Mouse (Mus musculus) olfactory bulb, adult 2 months (tissue): ENCODE results near the gene Thap2. TPM values are rescaled to one million over a fixed set of nuclear protein-coding genes. Genes with fewer than 3 reads are reported as not detected.
A peak's percentile ranks its signal among the peaks of the same experiment; 100 is the strongest.

Experiments used
- H3K27ac ChIP-seq: fragments of 200-500 bp; 2 replicates; pipeline ENCODE4 v1.5.1; 2012; ENCODE audit warnings: low read depth, low read length; ENCODE audit not compliant: insufficient read depth
- H3K4me1 ChIP-seq: fragments of 200-500 bp; 2 replicates; pipeline ENCODE4 v1.6.1; 2012; ENCODE audit warnings: low read length; ENCODE audit not compliant: control insufficient read depth, insufficient read depth
- H3K4me3 ChIP-seq: fragments of 200-500 bp; 2 replicates; pipeline ENCODE4 v1.5.1; 2012; ENCODE audit warnings: mild to moderate bottlenecking, low read depth, low read length, moderate library complexity; ENCODE audit not compliant: insufficient read depth
- CTCF ChIP-seq: fragments of 200-500 bp; IDR thresholded peaks from 2 replicates; pipeline ENCODE4 v1.5.1; 2012; ENCODE audit warnings: low read depth, mild to moderate bottlenecking, low read length, moderate library complexity; ENCODE audit not compliant: insufficient read depth
- POLR2A ChIP-seq: fragments of 200-500 bp; IDR thresholded peaks from 2 replicates; pipeline ENCODE4 v1.6.1; 2012; ENCODE audit warnings: mild to moderate bottlenecking, low read depth, low read length, moderate library complexity; ENCODE audit not compliant: insufficient read depth
- WGBS: fragments of 180-500 bp; shearing (Covaris S2); methylation state at CpG from one replicate; pipeline ENCODE4 v1.1.7; 2018; 5-methylcytosine and 5-hydroxymethylcytosine counted together
- polyA plus RNA-seq: library from polyadenylated mRNA; stranded (reverse); fragments of >200 nt; gene quantifications from 2 replicates; pipeline ENCODE4 v1.2.4, GENCODE M21; 2012; ENCODE audit warnings: low replicate concordance; ENCODE audit not compliant: missing spikeins, insufficient read depth, insufficient read length

Thap2 gene
- not detected in 2 replicates for polyA plus RNA-seq

- under 1% methylated on average over 65 of the region's 65 CpGs for WGBS
- H3K27ac ChIP-seq, result peak within 1 kb of the TSS; percentile 85
- peak; percentile 58; the same call in 1 of the 2 replicates for TF ChIP-seq POLR2A
- TF ChIP-seq CTCF, result no peak
- H3K4me3 ChIP-seq, result peak within 1 kb of the TSS; percentile 73
- peaks cover 2% of the 10 kb centered on the region; the same call in 1 of the 2 replicates for H3K4me1 ChIP-seq
Observed at GRCm38 (mm10) chr10:115384221-115385017, at the start of gene Thap2, which contains the start of gene Zfc3h1. Gene Thap2 (minus strand): TSS chr10:115384443. Gene Zfc3h1 (plus strand): TSS chr10:115384959.

DNA sequence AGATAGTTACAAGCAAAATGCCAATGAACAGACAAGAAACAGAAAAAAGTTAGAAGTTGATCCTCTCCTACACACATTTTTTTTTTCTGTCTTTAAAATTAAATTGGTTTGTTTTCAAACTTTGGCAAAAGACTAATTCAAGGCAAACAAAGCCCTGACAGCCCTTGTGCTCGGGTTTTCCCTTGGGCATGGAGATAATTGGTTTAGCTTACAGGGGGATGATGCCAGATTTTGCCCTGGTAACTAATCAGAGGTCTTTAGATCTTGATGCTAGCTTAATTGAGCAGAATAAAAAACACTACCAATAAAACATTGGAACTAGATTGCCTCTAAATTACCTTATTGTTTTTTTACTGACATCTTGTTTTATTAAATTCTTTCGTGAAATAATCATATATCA is 41.1 kb upstream of the Thap2 start:
- 45% methylated on average over 2 of the region's 2 CpGs for WGBS
- H3K4me1 ChIP-seq, result no peaks in the 10 kb centered on the region
- H3K27ac ChIP-seq, result no peak overlapping the region
- TF ChIP-seq POLR2A (no peak), CTCF (no peak)
- H3K4me3 ChIP-seq, result no peak overlapping the region

- Histone ChIP-seq H3K4me3 (no peak overlapping the region), H3K4me1 (no peaks in the 10 kb centered on the region), H3K27ac (no peak overlapping the region)
- WGBS, result 84% methylated on average over 4 of the region's 4 CpGs
- TF ChIP-seq CTCF (no peak), POLR2A (no peak)
Observed at GRCm38 (mm10) chr10:115421976-115422375, 37.7 kb upstream of the Thap2 start.

GRCm38 (mm10) chr10:115414056-115414455 is 29.8 kb upstream of the Thap2 start:
- Histone ChIP-seq H3K4me1 (no peaks in the 10 kb centered on the region), H3K4me3 (no peak overlapping the region), H3K27ac (no peak overlapping the region)
- 77% methylated on average over 3 of the region's 3 CpGs for WGBS
- TF ChIP-seq POLR2A, result no peak

DNA sequence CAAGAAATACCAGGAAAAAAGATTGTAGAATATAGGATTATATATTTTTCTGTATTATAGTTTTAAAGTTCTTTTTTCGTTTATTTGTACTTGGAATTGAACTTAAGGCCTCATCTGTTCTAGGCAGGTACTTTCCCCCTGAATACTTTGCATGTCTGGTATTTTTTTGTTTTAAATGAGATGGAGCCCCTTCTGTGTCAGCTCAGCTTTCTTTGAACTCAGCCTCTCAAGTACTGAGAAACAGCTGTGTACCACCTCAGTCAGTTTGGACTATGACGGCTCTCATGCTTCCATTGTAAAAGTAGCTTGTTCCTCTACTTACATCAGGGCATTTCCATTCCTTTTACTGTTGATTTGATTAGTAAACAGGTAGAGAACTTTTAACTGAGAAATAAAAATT is 29.3 kb upstream of the Thap2 start:
- TF ChIP-seq CTCF, result no peak
- no peak for TF ChIP-seq POLR2A
- no peak overlapping the region for H3K27ac ChIP-seq
- 90% methylated on average over 2 of the region's 2 CpGs for WGBS
- H3K4me3 ChIP-seq, result no peak overlapping the region
- H3K4me1 ChIP-seq, result no peaks in the 10 kb centered on the region

- no peak overlapping the region for H3K4me3 ChIP-seq
- no peaks in the 10 kb centered on the region for H3K4me1 ChIP-seq
- H3K27ac ChIP-seq, result no peak overlapping the region
- TF ChIP-seq POLR2A, result no peak
- no peak for TF ChIP-seq CTCF
- WGBS, result 56% methylated on average over 6 of the region's 6 CpGs
Observed at GRCm38 (mm10) chr10:115406393-115406792, 22.1 kb upstream of the Thap2 start.

GRCm38 (mm10) chr10:115391896-115392295 is 7.7 kb upstream of the Thap2 start:
- Histone ChIP-seq H3K27ac (no peak overlapping the region), H3K4me3 (no peak overlapping the region), H3K4me1 (peaks cover 2% of the 10 kb centered on the region; the same call in 1 of the 2 replicates)
- 97% methylated on average over 1 of the region's 1 CpGs for WGBS
- no peak for TF ChIP-seq POLR2A
- TF ChIP-seq CTCF, result no peak

DNA sequence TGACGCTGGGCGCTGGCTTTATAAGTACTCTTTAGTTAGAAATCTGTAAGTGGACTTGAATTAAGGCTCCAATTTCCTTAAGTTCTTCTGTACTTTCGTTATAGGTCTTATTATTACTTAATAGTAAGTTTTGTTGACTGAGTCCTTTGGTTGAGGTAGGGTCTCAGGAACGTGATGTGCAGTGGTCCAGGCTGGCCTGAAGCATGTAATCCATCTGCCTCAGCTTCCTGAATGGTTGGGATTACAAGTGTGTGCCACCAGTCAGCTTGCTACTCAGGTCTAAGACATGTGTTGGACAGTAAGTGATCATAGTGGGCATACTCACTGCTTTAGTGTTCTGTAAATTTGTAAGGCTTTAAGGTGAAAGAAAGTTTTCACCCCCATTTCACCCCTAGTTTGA is 6.8 kb upstream of the Thap2 start:
- H3K27ac ChIP-seq, result no peak overlapping the region
- H3K4me1 ChIP-seq, result peaks cover 2% of the 10 kb centered on the region; the same call in 1 of the 2 replicates
- TF ChIP-seq POLR2A (no peak), CTCF (no peak)
- 93% methylated on average over 4 of the region's 4 CpGs for WGBS
- no peak overlapping the region for H3K4me3 ChIP-seq

DNA sequence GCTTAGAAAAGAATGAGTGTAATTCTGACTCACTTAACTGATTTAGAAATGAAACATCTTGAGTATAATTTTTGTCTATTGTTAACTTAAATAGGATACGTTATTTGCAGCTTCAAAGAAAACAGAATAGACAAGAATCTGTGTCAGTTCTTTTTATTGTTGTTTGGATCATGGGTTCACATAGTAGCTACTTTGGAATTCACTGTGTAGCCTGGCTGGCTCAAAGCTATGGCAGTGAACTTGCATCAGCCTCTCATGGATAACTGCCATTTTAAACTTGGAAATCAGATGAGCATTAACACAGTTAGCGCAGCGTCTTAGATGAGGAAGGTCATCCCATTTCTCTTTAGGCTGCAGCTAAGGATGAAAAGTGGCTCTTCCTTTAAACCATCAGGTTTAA is 3.6 kb upstream of the Thap2 start:
- TF ChIP-seq CTCF (no peak), POLR2A (no peak)
- Histone ChIP-seq H3K4me1 (peaks cover 2% of the 10 kb centered on the region; the same call in 1 of the 2 replicates), H3K4me3 (no peak overlapping the region), H3K27ac (no peak overlapping the region)
- 50% methylated on average over 3 of the region's 3 CpGs for WGBS
